Mouse (Mus musculus): ENCODE data around the gene Gm32717.
"Not testable (repeated sequence)": the region's sequence is repeated elsewhere in the genome, so short reads cannot be mapped to it uniquely, and the experiment has no call there.

Gene Gm32717

DNA sequence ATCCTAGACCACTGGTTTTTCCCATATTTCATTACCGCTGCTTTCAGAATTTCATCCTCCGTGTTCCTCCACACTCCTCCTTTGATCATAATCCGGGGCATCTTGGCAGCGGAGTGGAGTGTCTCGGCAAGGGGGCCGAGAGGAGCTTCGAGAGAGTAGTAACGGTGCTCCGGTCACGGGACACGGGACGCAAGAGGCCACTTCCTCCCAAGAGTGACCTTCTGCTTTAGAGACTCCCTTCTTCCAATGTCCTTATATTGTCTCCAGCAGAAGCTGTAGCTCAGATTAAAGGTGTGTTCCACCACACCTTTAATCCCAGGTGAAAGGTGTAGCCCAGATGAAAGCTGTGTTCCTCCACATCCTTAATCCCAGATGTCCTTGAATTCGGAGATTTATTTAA, at the start of gene Gm32717:
Gene Gm32717 (minus strand): TSS at position 101 of the 400 bp plus-strand sequence.
- not testable (repeated sequence) for DNase-seq (ENCODE audit: low read depth in 1 of 2, low spot score in 2 of 2)

DNA sequence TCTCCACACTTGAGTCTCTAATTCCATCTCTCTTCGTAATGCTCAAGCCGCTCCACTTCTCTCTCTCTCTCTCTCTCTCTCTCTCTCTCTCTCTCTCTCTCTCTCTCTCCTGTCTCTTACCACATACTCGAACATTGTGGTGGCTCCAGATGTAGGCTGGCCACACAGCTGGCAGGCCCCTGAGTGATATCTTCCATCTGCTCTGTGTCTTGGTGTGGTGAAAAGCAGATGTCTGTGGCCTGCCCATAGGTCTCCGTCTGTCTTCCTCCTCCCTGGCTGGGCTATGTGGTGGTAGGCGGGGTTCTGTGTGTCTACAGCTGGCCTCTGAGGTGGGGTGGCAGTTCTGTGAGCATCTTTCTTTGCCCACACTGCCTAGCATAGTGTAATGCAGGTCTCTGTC, 42.4 kb upstream of the Gm32717 start:
- DNase-seq (ENCODE audit: low read depth in 1 of 2, low spot score in 2 of 2), result not testable (repeated sequence)

DNA sequence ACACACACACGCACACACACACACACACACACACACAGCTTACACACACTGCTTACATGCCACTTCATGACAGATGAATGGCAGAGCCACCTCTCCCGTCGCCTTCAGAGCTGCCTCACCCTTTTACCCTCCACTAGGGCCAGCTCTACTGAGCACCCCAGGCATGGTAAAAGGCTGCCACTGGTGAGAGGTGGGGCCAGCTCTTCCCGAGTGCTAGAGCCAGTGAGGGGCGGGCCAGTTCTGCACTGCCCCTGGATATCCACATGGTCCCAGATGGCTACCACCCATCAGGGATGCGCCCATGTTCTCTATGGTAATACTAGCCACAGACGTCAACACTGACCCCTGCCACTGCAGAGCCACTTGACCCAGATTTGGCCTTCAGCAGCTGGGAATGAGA, 42.0 kb upstream of the Gm32717 start:
- not testable (repeated sequence) for DNase-seq (ENCODE audit: low read depth in 1 of 2, low spot score in 2 of 2)

DNA sequence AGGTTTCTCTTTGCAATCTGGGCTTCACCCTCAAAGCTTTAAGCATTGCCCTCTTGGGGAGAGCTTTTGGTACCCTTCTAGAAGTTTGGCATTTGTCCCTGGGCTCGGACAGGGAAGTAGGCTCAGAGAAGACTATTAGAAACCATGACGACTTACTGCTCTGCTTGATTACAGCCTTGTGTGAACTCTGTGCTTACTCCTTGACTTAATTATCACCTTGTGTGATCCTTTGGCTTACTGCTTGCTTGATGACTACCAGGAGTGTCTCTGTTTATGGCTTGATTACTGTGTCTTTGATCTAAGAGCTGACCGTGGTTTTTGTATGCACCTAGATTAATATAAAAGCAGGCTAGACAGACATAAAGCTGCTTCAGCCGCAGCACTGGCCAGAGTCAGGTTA, 37.5 kb upstream of the Gm32717 start:
- DNase-seq (ENCODE audit: low read depth in 1 of 2, low spot score in 2 of 2), result not testable (repeated sequence)

DNA sequence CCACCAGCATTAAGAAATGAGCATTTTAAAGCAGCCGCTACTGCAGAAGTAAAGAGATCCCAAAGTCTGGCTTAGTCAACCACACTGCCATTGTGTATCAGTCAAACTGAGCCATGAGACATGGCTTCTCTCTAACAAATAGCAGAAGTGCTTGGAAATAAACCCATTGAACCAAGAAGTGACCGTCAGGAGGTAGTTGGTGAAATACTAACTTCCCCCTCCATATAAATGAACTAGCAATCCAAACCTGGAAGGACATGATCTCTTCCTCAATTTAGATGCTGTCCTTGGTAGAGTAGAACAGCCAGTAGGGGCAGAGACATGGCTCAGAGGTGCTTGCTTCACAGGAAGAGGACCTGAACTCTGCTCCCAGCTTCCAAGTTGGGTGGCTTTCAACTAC, 30.8 kb upstream of the Gm32717 start:
- not testable (repeated sequence) for DNase-seq (ENCODE audit: low read depth in 1 of 2, low spot score in 2 of 2)

DNA sequence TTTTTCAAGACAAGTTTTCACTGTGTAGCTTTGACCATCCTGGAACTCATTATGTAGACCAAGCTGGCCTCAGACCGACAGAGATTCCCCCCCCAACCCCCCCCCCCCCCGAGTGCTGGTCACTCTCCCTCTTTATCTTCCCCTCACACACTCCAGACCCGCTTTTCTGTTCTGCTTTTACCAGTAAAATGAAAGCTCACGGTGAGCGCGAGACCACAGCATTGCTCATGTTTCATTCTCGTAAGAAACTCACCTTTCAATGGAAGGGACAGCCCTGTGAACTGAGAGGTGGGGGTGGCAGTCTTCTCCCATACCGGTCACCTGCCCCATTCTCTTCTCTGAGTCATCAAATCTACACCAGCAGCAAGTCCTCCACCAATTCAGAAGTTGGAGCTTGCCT, 28.2 kb upstream of the Gm32717 start:
- DNase-seq (ENCODE audit: low read depth in 1 of 2, low spot score in 2 of 2), result not testable (repeated sequence)

DNA sequence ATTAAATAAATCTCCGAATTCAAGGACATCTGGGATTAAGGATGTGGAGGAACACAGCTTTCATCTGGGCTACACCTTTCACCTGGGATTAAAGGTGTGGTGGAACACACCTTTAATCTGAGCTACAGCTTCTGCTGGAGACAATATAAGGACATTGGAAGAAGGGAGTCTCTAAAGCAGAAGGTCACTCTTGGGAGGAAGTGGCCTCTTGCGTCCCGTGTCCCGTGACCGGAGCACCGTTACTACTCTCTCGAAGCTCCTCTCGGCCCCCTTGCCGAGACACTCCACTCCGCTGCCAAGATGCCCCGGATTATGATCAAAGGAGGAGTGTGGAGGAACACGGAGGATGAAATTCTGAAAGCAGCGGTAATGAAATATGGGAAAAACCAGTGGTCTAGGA, 17.8 kb upstream of the Gm32717 start, which contains the start of gene Gm32802:
Gene Gm32802 (plus strand): TSS at position 301 of the 400 bp plus-strand sequence.
- not testable (repeated sequence) for DNase-seq (ENCODE audit: low read depth in 1 of 2, low spot score in 2 of 2)

DNA sequence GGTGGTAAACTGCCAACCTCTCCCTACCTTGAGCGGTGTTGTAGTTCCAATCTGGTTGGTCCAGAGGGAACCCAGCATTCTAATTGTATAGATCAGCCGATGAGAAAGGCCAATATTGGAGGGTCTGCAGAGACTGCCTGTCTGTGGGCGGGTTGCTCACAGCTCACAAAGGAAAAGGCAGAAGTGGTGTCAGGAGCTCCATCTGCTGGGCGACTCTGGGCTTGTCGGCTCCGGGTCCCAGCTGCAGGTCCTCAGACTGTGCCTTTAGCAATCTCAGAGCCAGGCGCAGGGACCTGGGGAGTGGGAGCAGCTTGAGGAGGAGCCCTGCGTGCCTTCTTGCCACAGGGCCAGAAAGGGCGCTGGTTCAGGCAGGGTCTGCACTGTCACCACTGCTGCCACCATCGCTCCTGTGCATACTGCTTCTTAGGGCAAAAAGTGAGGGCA, 10.3 kb upstream of the Gm32717 start:
- no peak for DNase-seq (ENCODE audit: low read depth in 1 of 2, low spot score in 2 of 2)

DNA sequence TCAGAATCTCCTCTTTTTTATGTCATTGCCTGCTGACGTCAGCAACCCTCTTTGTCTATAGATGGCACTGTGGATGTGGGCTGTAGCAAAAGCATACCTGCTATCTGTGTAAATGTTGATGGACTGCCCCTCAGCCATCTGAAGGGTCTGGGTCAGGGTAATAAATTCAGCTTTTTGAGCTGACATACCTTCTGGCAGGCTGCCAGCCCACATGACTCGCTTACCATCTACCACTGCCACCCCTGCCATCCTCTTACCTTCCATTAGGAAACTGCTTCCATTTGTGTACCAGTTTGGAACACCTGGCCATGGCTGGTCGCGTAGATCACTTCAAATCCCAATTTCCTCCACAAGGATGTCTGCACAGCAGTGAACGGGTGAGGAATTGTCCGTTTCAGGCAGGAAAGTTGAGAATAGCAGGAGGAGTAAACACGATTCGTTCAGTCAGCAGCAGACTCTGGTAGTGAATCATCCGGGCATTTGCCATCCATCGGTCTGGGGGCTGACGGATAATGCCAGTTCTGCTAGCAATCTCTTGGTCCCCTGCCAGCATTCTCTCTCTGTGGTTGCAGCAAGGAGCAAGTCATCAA, 8.5 kb upstream of the Gm32717 start:
- DNase-seq (ENCODE audit: low read depth in 1 of 2, low spot score in 2 of 2), result not testable (repeated sequence)

DNA sequence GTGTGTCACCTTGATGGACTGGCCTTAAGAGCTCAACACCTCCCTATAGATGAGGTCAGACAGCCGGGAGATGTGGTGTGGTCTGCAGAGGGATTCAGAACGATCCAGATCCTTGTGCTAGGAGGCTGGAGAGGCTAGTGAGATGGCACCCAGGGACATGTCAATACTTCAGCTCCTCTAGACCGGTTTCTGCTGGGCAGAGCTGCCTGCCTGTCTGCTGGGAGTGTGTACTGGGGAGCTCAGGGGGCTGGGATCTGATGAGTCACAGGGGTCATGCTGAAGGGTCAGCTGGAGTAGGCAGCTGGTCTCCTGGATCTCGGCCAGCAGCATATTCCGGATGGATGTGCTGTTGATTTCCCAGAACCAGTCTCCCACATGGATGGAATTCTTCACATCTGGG, 8.0 kb downstream of the Gm32717 start:
- not testable (repeated sequence) for DNase-seq (ENCODE audit: low read depth in 1 of 2, low spot score in 2 of 2)

DNA sequence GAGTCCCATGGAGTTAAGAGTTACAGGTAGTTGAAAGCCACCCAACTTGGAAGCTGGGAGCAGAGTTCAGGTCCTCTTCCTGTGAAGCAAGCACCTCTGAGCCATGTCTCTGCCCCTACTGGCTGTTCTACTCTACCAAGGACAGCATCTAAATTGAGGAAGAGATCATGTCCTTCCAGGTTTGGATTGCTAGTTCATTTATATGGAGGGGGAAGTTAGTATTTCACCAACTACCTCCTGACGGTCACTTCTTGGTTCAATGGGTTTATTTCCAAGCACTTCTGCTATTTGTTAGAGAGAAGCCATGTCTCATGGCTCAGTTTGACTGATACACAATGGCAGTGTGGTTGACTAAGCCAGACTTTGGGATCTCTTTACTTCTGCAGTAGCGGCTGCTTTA, 13.0 kb downstream of the Gm32717 start:
- not testable (repeated sequence) for DNase-seq (ENCODE audit: low read depth in 1 of 2, low spot score in 2 of 2)

DNA sequence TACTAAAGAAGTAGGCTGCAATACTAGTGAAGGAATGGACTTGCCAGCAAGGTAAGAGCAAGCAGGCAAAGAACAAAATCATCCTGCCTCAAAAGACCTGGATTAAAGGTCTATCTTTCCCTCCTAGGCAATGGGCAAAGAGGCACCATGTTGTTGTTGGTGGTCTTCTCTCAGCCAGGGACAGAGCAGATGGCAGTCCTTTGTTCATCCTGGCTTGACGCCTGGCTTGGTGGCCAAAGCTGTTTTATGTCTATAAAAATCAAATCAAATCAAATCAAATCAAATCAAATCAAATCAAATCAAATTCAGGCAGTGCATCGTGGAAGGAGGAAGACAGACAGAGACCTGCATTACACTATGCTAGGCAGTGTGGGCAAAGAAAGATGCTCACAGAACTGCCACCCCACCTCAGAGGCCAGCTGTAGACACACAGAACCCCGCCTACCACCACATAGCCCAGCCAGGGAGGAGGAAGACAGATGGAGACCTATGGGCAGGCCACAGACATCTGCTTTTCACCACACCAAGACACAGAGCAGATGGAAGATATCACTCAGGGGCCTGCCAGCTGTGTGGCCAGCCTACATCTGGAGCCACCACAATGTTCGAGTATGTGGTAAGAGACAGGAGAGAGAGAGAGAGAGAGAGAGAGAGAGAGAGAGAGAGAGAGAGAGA, 24.7 kb downstream of the Gm32717 start:
- DNase-seq (ENCODE audit: low read depth in 1 of 2, low spot score in 2 of 2), result not testable (repeated sequence)

DNA sequence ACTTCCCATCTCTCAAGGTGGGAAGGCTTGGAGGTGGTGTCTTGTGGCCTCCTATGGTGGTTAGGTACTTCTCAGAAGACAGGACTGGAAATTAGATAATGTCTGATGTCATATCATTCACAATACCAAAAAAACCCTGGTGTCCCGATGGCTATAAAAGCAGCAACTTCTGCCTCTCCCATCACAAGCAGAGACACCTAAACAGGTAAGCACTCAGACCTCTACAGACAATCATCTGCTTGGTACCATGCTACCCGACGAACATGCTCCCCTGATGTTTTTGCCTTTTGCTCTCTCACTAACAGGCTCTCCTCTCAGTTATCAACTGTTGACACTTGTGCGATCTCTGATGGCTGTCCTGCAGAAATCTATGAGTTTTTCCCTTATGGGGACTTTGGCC, 35.9 kb downstream of the Gm32717 start, which contains the start of gene Il22:
Gene Il22 (plus strand): TSS at position 301 of the 400 bp plus-strand sequence.
- DNase-seq (ENCODE audit: low read depth in 1 of 2, low spot score in 2 of 2), result no peak

DNA sequence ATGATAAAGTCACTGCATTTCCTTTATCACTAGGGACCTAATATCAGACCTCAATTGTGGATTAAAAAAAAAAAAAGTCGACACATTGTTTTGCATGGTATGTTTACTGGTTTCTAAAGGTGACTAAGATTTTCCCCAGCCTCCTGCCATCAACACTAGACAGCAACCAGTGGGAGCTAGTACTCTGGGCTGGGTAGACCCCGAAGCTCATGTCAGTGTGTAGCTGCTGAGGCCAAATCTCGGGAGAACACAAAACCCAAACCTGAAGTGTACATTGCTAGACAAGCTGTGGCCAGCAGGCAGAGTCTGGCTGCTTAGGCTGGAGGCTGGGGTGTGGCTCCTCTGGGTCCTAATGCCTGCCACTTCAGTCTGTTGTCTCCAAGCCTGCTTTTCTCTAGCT, 45.4 kb downstream of the Gm32717 start:
- DNase-seq (ENCODE audit: low read depth in 1 of 2, low spot score in 2 of 2), result not testable (repeated sequence)

All from monocyte, adult 2 months (primary cell).